Mouse (Mus musculus) cerebellum, postnatal 4 days (tissue): ENCODE data around the gene Fam19a3.
A peak's percentile ranks its signal among the peaks of the same experiment; 100 is the strongest.
"Not testable (repeated sequence)": the region's sequence is repeated elsewhere in the genome, so short reads cannot be mapped to it uniquely, and the experiment has no call there.

ENCODE experiments used
- DNase-seq, 2 experiments: peaks; one replicate each; pipeline ENCODE4 v3.0.0; 2022; ENCODE audit warnings: low spot score in 2 of 2, mixed read lengths in 1 of 2

The Fam19a3 gene

DNA sequence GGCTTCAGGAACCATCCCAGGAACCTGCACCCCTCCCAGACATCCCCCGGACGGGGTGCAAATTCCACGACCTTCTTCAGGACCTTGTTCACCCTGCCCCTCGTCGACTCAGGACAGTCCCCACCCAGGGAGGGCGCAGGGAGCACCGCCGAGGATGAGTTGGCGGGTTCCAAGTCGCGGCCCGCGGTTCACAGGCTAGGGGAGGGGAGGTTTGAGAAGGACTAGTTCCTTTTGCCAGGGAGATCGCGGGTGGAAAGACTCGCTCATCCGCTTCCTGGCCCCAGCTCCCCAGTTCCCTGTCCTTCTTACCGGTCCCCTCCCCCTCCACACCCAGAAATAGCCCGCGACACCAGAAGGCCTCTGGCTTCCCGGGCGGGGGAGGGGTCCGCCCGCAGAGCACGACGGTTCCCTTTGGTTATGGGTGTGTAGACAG, at the start of gene Fam19a3:
TSS of gene Fam19a3 (minus strand) at position 370 of the 433 bp plus-strand sequence.
- no peak for DNase-seq

- no peak for DNase-seq
These were observed 40.8 kb upstream of the Fam19a3 start for GRCm38 (mm10) chr3:104822413-104822812.

- DNase-seq: no peak
These were observed 38.8 kb upstream of the Fam19a3 start for GRCm38 (mm10) chr3:104820426-104820825.

- DNase-seq: no peak
These were observed 37.1 kb upstream of the Fam19a3 start for GRCm38 (mm10) chr3:104818749-104819134.

DNA sequence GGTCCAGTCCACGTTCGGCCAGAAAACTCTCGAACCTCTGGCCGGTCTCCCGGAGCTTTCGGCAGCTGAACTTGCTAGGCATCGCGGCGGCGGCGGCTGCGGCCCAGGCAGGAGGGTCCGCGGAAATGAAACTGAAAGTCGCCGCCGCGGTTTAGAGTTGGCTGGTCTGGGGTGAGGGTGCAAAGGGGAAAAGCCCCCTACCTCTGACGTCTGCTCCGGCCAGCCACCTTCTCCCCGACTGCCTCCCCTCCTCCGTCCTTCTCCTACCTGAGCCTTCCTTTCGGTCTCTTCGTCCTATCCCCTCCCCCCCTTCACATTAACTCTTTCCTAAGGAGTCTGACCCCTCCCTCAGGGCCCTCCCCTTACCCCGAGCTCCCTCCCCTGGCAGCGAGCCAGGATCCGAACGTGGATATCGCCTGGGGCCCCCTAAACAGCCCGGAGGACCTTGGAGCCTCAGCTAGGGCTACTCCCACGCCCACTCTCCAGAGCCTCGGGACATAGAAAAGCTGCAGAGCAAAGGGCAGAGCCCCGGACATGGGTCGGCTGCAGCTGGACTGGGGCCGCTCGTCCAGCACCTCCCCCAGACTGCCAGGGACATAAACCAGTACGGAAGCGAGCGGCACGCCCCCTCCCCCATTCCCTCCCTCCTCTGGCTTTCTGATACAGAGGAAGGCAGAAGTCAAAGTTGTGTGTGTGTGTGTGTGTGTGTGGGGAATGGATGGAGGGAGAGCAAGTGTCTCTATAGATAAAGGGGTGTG, 36.5 kb upstream of the Fam19a3 start, which contains the start of gene Mov10:
TSS of gene Mov10 (minus strand) at position 573 of the 758 bp plus-strand sequence.
- peak in 1 of 2 experiments; percentile 55 for DNase-seq

- peak; percentile 37 to 40 for DNase-seq
These were observed 35.9 kb upstream of the Fam19a3 start for GRCm38 (mm10) chr3:104817481-104817990.

GRCm38 (mm10) chr3:104816130-104816529, 34.5 kb upstream of the Fam19a3 start:
- no peak for DNase-seq

- no peak for DNase-seq
These were observed 33.7 kb upstream of the Fam19a3 start for GRCm38 (mm10) chr3:104815346-104815745.

GRCm38 (mm10) chr3:104814746-104815145, 33.1 kb upstream of the Fam19a3 start:
- no peak for DNase-seq

DNA sequence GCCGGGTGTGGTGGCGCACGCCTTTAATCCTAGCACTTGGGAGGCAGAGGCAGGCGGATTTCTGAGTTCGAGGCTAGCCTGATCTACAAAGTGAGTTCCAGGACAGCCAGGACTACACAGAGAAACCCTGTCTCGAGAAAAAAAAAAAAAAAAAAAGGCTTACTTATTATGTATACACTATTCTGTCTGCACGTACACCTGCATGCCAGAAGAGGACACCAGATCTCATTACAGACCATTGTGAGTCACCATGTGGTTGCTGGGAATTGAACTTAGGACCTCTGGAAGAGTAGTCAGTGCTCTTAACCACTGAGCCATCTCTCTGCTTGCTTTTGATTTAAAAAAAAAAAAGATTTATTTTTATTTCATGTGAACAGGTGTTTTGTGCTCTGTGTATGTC, 31.6 kb upstream of the Fam19a3 start:
- not testable (repeated sequence) for DNase-seq

GRCm38 (mm10) chr3:104812254-104812653, 30.6 kb upstream of the Fam19a3 start:
- DNase-seq: no peak

- no peak for DNase-seq
These were observed 30.1 kb upstream of the Fam19a3 start for GRCm38 (mm10) chr3:104811752-104812151.

DNA sequence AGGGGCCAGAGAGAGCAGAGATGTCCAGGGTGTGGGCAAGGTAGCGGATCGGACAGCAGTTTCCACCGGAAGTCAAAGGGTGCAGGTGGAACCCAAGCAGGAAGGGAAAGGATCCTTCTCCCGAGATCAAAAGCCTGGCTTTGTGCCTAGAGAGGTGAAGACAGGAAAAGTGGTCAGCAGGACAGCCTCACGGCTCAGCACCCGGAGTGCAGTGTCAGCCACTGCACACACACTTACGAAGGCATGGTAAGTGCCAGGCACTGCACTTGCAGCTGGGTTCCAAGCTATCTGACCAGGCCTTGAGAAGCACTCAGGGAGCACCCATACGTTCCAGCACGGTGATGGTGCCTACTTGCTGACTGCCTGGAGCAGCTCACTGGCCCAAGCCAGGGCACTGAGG, 23.9 kb upstream of the Fam19a3 start:
- DNase-seq: no peak

DNA sequence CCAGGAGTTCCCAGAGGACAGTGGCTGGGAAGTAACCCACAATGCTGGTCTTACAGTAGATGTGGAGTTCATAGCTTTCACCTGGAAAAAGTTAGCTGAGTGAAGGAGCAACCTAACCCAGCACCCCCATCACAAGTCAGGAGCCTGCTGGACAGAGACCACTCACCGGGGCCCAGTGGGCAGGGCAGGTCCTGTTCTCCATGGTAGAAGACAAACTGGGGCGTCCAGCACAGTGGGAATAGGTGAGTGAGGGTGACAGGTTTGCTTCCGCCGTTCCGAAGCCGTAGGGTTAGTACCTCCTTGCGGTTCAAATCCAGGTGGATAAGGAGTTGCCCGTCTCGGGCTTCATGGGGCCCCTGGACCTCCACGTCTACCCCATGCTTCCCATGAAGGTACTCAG, 22.7 kb upstream of the Fam19a3 start:
- DNase-seq: no peak

DNA sequence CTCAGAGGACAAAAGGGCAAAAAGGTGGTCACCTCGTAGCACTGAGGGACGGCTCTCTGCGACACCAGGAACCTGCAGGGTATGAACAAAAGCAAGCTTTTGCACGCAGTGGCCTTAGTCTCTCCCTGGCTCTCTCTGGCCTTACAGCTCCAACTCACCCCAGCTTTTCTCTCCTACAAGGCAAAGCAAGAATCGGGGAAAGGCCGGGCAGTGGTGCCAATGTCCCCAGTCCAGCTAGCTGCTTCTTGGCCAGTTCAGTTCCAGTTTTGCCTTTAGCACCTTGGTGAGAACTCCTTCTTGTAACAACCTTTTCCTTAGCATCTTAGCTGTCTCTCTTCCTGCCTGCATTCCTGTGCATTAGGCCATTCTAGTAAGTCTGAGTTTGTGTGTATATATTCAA, 19.8 kb upstream of the Fam19a3 start:
- no peak for DNase-seq

GRCm38 (mm10) chr3:104800681-104801080, 19.0 kb upstream of the Fam19a3 start:
- no peak for DNase-seq

GRCm38 (mm10) chr3:104796430-104797082, 14.9 kb upstream of the Fam19a3 start:
- DNase-seq: no peak

DNA sequence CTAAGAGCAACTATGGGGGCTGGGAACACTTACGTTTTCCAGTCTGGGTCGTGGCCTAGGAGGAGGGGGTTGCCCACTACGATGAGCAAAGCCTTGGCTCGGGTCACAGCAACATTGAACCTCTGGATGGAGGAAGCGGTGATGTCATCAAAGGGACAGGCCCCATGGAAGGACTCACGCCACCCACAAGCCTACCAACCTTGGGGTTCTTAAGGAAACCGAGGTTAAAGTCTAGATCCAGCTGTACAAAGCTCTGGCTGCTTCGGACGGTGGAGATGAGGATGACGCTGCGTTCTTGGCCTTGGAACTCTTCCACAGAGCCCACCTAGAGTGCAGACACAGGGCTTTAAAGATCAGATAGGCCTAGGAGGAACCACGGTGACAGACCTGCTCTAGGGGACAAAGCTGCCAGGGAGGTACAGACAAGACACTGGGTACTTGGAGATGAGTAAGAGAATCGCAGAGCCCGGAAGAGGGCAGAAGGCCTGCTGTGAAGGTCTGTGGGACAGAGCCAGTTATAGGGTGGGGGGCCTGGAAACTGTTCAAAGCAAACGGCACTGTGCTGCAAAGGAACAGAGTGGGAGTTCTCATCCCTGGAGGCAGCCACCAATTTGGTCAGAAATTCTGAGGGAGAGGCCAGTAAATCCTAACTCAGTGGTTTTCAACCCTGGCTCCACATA, 14.2 kb upstream of the Fam19a3 start:
- no peak for DNase-seq

GRCm38 (mm10) chr3:104794953-104795470, 13.4 kb upstream of the Fam19a3 start:
- no peak for DNase-seq

GRCm38 (mm10) chr3:104793871-104794828, 12.5 kb upstream of the Fam19a3 start:
- peak; percentile 61 to 87 for DNase-seq
